Mouse (Mus musculus) forebrain, embryonic 10.5 days (tissue): ENCODE data around the gene Tbc1d14. TPM values are rescaled to one million over a fixed set of nuclear protein-coding genes. Genes with fewer than 3 reads are reported as not detected.

Source experiments
- DNase-seq: peaks from one replicate; pipeline ENCODE4 v3.0.0-alpha.2; 2017; ENCODE audit warnings: low spot score; ENCODE audit errors: extremely low spot score
- H3K27ac ChIP-seq: fragments of 300-500 bp; sonication (generic); 2 replicates; pipeline ENCODE4 v1.5.1; 2016; ENCODE audit warnings: mild to moderate bottlenecking
- H3K27me3 ChIP-seq: fragments of 300-500 bp; sonication (generic); 2 replicates; pipeline ENCODE4 v1.6.1; 2016; ENCODE audit warnings: mild to moderate bottlenecking; ENCODE audit not compliant: poor library complexity, severe bottlenecking
- H3K36me3 ChIP-seq: fragments of 300-500 bp; sonication (generic); replicated peaks from 2 replicates; pipeline ENCODE4 v1.6.1; 2016; ENCODE audit warnings: mild to moderate bottlenecking, moderate library complexity
- H3K4me1 ChIP-seq: fragments of 300-500 bp; sonication (generic); 2 replicates; pipeline ENCODE4 v1.6.1; 2016
- H3K4me3 ChIP-seq: fragments of 300-500 bp; sonication (generic); 2 replicates; pipeline ENCODE4 v1.5.1; 2016; ENCODE audit warnings: mild to moderate bottlenecking, moderate library complexity
- H3K9me3 ChIP-seq: fragments of 300-500 bp; sonication (generic); 2 replicates; pipeline ENCODE4 v1.6.1; 2016; ENCODE audit warnings: mild to moderate bottlenecking, moderate library complexity
- WGBS: fragments of 180-500 bp; shearing (Covaris S2); methylation state at CpG from one replicate; pipeline ENCODE4 v1.1.7; 2016; 5-methylcytosine and 5-hydroxymethylcytosine counted together
- polyA plus RNA-seq: library from polyadenylated mRNA; unstranded; fragments of >200 nt; fragmentation: Nextera tagmentation; extraction: Ambion mirVana; gene quantifications from 2 replicates; pipeline ENCODE4 v1.2.1, GENCODE M21; 2016

The Tbc1d14 gene
- polyA plus RNA-seq, 1 experiment from 2014 or later: 38.9 TPM

DNA sequence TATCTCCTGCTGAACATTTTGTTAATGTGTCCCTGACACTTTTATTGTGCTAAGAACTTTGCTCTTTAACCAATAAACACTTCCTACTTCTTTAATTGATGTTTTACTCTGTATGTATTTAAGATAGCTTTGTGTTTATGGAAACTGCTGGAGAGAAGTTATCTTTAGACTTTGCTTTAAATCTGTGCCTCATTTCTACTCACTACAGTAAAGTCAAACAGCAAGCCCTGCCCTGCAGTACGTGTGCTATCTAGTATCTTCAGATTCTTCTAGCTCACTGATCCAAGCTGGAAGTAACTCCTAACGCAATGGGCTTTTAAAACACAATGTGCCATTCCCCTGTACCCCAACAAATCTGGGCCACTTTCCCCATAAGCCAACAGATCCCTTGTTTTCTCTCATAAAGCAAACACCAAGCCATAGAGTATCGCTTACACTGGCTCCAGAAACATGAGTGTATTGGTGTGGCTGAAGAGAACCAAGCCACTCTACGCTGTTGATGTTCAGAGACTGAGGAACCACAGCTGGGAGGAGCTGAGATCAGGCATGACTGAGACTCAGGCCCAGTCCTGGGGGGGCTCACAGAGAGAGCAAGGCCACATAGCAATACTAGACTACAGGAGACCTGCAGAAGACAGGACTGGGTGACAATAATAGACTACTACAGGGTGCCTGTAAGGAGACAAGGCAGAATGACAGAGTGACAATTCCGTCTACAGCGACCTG, 33.4 kb downstream of the Tbc1d14 start:
- Histone ChIP-seq H3K4me3 (no peak overlapping the region), H3K27ac (no peak overlapping the region), H3K4me1 (peaks cover 12% of the 10 kb centered on the region), H3K36me3 (no peaks in the 10 kb centered on the region), H3K27me3 (no peaks in the 10 kb centered on the region), H3K9me3 (no peaks in the 10 kb centered on the region)
- DNase-seq: no peak
- WGBS: 87% methylated on average over 6 of the region's 6 CpGs

DNA sequence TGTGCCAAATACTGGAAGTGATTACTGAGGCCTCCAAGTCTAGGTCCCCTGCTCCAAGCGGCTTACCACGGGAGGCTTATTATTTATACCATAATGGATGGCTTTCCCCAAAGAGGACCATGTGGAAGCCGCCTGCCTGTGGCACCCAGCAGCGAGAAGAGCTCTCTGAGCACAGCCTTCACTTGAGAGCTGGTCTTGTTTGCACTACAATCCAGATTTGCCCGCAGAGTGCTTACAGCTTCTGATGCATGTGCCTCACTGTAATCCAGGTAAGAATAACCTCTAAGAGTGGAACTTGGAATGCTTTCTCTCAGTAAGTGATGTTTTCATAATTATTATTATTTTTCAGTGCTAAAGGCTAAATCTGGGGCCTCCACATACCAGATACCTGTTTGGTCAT, 34.0 kb downstream of the Tbc1d14 start:
- H3K36me3 ChIP-seq: no peaks in the 10 kb centered on the region
- H3K27ac ChIP-seq: no peak overlapping the region
- no peaks in the 10 kb centered on the region for H3K9me3 ChIP-seq
- WGBS: 83% methylated on average over 5 of the region's 5 CpGs
- H3K27me3 ChIP-seq: no peaks in the 10 kb centered on the region
- H3K4me3 ChIP-seq: no peak overlapping the region
- no peak for DNase-seq
- H3K4me1 ChIP-seq: peaks cover 12% of the 10 kb centered on the region

DNA sequence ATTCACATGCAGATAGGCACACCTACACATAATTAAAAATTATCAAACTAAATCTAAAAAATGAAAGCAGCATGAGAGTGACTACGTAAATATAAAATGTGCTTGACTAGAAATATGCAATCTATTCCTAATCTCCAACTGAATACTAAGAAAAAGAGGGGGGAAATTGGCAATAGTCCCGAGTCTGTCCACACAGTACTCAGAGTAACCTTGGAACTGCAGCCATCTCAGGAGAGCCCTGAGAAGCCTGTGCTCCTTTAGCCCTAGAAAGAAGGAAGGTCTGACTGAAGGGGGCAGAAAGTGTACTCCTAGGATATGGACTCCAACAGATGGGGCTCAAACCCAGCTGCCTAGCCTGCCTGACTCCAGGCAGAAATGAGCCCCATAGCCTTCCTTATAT, 34.5 kb downstream of the Tbc1d14 start:
- no peaks in the 10 kb centered on the region for H3K27me3 ChIP-seq
- 99% methylated on average over 2 of the region's 2 CpGs for WGBS
- H3K9me3 ChIP-seq: no peaks in the 10 kb centered on the region

DNA sequence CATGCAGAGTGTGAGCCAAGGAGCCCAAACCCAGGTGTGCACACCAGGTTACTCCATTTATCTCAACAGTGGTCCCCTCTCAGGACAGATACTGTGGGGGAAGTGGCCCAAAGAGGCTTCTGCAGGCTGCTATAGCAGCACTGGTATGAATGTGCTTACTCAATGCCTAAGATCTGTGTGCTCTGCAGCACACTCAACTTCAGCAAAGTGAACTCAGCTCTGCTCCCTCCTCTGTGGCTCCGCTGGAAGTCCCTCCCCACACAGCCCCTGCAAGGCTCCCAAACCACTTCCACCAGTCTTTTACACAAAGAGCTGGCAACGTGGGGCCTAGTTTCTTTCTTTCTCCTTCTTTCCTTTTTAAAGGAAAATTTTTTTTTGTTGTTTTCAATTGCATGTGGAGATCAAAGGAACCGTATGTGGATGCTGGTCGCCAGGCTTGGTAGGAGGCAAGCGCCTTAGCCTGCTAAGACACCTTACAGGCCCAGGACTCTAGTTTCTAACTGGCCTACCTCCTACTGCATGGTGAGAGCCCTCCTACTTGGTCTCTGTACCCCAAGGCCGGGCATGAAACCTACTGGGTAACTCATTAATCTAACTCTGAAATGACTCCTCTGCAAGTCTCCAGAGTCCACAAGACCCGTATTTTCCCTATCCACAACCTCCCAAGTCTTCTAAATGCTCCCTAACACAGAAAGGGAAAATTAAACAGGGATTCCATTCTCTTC, 35.3 kb downstream of the Tbc1d14 start:
- WGBS: 53% methylated on average over 7 of the region's 7 CpGs
- Histone ChIP-seq H3K27me3 (no peaks in the 10 kb centered on the region), H3K27ac (peak overlapping the region; percentile 49; the same call in 1 of the 2 replicates), H3K4me3 (no peak overlapping the region), H3K9me3 (no peaks in the 10 kb centered on the region), H3K36me3 (no peaks in the 10 kb centered on the region), H3K4me1 (peaks cover 9% of the 10 kb centered on the region)
- no peak for DNase-seq

More for the DNA sequence above, 34.5 kb downstream of the Tbc1d14 start:
- Histone ChIP-seq H3K4me1 (peaks cover 9% of the 10 kb centered on the region), H3K4me3 (no peak overlapping the region), H3K36me3 (no peaks in the 10 kb centered on the region), H3K27ac (no peak overlapping the region)
- no peak for DNase-seq

DNA sequence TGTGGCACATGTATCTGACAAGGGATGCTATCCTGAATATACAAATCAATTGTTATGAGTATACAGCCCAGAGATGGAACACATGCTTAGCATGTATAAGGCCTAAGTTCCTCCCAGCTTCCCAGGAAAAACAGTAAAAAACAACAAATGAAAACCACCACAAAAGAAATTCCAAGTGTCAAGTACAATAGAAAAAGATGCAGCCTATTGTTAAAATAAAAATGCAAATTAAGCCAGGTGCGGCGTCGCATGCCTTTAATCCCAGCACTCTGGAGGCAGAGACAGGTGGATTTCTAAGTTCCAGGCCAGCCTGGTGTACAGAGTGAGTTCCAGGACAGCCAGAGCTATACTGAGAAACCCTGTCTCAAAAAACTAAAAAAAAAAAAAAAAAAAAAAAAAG, 36.2 kb downstream of the Tbc1d14 start:
- Histone ChIP-seq H3K4me1 (peaks cover 9% of the 10 kb centered on the region), H3K27ac (no peak overlapping the region), H3K9me3 (no peaks in the 10 kb centered on the region), H3K27me3 (no peaks in the 10 kb centered on the region), H3K4me3 (no peak overlapping the region), H3K36me3 (no peaks in the 10 kb centered on the region)
- WGBS: 74% methylated on average over 3 of the region's 3 CpGs
- no peak for DNase-seq

DNA sequence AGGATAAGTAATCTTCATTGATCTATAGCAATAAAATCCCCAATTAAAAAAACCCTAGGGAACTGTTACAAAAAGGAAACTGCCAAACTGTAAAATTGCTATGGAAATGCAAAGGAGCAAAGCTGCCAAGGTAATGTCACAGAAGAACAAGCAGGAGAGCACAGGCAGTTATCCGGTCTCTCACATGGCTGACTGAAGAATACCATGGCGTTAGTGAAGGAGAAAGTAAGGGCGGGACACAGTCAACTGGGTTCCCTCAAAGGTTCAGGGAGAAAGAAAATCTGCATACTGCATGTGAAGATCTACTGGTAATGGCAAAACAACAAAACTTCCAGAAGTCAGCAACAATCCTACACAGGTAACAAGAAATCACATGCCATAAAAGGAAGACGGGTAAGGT, 36.8 kb downstream of the Tbc1d14 start:
- Histone ChIP-seq H3K27ac (no peak overlapping the region), H3K27me3 (no peaks in the 10 kb centered on the region), H3K4me3 (no peak overlapping the region), H3K9me3 (no peaks in the 10 kb centered on the region), H3K36me3 (no peaks in the 10 kb centered on the region), H3K4me1 (peaks cover 9% of the 10 kb centered on the region)
- 82% methylated on average over 4 of the region's 4 CpGs for WGBS
- DNase-seq: no peak

DNA sequence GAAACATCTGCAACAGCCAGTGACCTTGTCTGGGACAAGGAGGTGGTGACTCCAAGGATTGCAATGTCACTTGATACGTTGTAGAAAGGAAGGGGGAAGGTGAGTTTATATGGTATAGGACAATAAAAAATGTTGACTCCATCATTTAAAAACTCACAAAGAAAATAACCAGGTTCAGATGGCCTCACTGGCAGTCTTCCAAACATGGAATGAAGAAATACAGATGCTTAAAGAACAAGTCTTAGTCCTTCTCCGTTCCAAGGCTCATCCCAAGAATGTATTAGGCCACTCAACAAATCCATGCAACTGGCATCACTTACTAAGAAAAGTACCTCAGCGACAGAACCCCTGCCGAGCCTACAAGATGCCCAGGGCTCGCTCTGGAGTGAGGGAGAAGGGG, 38.6 kb downstream of the Tbc1d14 start:
- peaks cover 10% of the 10 kb centered on the region for H3K4me1 ChIP-seq
- H3K4me3 ChIP-seq: no peak overlapping the region
- no peaks in the 10 kb centered on the region for H3K27me3 ChIP-seq
- WGBS: 86% methylated on average over 5 of the region's 5 CpGs
- H3K36me3 ChIP-seq: no peaks in the 10 kb centered on the region
- H3K27ac ChIP-seq: no peak overlapping the region
- no peak for DNase-seq
- no peaks in the 10 kb centered on the region for H3K9me3 ChIP-seq

DNA sequence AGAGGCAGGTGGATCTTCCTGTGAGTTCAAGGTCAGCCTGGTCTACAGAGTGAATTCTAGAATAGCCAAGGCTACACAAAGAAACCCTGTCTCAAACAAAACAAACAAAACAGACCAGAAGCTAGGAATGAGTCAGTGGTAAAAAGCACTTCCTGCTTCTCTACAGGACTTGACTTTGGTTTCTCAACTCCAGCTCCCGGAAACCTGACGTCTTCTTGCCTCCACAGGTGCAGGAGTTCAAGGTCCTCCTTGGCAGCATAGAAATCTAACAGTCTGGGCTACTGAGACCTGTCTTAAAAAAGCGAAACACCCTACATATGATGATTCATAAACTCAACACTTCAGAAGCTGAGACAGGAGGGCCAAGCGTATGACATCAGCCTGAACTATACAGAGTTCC, 39.2 kb downstream of the Tbc1d14 start:
- Histone ChIP-seq H3K27me3 (no peaks in the 10 kb centered on the region), H3K27ac (no peak overlapping the region), H3K36me3 (no peaks in the 10 kb centered on the region), H3K4me1 (peaks cover 16% of the 10 kb centered on the region), H3K4me3 (no peak overlapping the region), H3K9me3 (no peaks in the 10 kb centered on the region)
- no peak for DNase-seq
- WGBS: 90% methylated on average over 4 of the region's 4 CpGs

DNA sequence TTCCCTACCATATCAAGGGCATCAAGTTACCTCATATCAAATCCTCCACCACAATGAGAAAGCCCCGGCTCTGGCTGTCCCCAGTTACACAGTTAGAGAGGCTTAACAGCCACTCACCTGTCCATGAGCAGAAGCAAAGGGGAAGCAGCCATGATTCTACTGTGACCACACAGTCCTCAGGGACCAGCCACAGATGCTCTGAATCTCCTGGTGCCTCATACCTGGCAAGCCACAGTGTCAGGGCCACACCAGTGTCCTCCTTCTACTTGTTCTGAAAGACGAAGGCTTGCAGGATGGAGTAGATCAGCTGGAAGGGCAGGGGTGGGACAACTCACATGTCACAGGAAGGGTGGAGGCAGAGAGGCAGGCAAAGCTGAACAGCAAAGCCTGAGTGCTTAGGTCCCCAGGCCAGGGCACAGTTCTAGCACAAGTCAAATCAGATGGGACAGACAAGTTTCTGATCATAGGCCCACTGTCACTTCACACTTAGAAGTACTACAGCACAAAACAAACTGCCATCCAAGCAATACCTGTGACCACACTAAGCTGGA, 39.9 kb downstream of the Tbc1d14 start:
- WGBS: 78% methylated on average over 2 of the region's 2 CpGs
- Histone ChIP-seq H3K4me1 (peaks cover 18% of the 10 kb centered on the region), H3K4me3 (no peak overlapping the region), H3K27me3 (no peaks in the 10 kb centered on the region), H3K27ac (no peak overlapping the region), H3K36me3 (no peaks in the 10 kb centered on the region), H3K9me3 (no peaks in the 10 kb centered on the region)
- no peak for DNase-seq

DNA sequence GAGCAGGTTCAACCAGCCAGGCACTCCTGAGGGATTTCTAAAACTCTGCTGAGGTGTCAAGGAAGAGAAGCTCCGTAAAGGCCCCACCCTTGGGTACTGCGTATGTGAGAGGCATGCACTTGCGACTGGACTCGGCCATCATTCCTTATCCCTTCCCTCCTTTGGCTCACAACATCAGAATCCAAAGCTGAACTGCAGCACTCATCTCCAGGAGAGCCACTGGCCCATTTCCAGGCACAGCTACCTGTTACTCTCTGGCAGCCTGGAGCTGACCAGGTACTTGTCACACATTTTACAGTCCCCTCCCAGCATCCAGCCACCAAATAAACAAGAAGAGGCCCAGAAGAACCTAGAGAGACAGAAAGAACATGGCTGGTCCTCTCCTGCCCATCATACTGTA, 40.7 kb downstream of the Tbc1d14 start:
- H3K27me3 ChIP-seq: no peaks in the 10 kb centered on the region
- no peaks in the 10 kb centered on the region for H3K36me3 ChIP-seq
- no peak overlapping the region for H3K27ac ChIP-seq
- no peak overlapping the region for H3K4me3 ChIP-seq
- H3K4me1 ChIP-seq: peaks cover 12% of the 10 kb centered on the region
- H3K9me3 ChIP-seq: no peaks in the 10 kb centered on the region
- DNase-seq: no peak
- WGBS: 94% methylated on average over 4 of the region's 4 CpGs

DNA sequence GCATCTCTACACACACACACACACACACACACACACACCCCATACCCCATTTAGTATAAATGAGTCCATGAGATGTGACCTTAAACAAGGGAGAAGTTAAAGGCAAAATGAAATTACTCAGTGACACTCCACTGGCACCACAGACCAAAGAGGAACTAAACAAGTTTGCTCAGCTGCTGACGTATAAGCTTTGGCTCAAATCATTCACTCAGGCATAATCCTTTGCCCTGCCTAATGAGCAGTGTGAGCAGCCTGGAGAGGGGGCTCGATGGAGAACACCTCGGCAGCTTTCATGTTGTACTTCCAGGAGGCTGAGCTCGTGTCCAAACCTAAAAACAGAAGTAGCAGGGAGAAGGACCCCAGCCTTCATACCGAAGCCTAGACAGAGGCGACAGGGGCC, 43.8 kb downstream of the Tbc1d14 start:
- 62% methylated on average over 6 of the region's 6 CpGs for WGBS
- Histone ChIP-seq H3K36me3 (no peaks in the 10 kb centered on the region), H3K27me3 (no peaks in the 10 kb centered on the region), H3K27ac (no peak overlapping the region), H3K4me1 (peaks cover 12% of the 10 kb centered on the region), H3K9me3 (no peaks in the 10 kb centered on the region), H3K4me3 (no peak overlapping the region)
- no peak for DNase-seq

DNA sequence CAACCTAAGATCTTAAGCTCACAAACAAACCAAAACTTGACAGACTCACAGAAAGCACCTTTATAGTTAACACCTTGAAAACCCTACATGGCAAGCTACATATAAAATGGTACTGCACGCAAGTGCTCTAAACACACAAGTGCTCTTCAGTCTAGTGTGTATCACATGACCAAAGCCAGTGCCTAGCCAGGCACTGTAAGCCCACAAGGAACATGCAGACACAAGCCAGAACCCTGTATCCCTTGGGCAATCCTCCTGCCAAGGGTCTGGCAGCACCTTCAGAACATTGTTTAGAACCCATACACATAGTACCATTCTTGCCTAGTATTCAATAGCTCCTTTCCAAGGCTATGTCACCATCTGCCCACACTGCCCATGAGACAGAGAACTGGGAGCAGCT, 48.3 kb downstream of the Tbc1d14 start:
- 95% methylated on average over 1 of the region's 1 CpGs for WGBS
- no peaks in the 10 kb centered on the region for H3K27me3 ChIP-seq
- H3K9me3 ChIP-seq: no peaks in the 10 kb centered on the region
- no peak for DNase-seq
- H3K4me3 ChIP-seq: no peak overlapping the region
- no peak overlapping the region for H3K27ac ChIP-seq
- H3K36me3 ChIP-seq: no peaks in the 10 kb centered on the region
- H3K4me1 ChIP-seq: peaks cover 12% of the 10 kb centered on the region

DNA sequence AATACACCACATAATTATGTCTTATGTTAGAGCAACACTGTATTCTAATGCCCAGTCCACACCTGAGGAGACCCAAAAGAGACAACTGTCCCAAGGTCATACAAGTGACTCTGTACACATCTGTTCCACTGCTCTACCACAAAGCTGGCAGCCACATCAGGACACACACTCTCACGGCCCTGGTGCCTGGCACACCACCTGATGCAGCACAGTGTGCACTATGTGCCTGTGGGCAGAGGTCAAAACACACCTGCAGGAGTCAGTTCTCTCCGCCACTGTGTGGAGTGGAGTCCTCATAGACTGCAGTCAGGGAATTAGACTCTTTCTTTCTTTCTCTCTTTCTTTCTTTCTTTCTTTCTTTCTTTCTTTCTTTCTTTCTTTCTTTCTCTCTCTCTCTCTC, 52.1 kb downstream of the Tbc1d14 start:
- H3K4me1 ChIP-seq: 0 out of 2 replicates have a peak, but pooled peaks cover 3% of the 10 kb centered on the region
- 88% methylated on average over 2 of the region's 2 CpGs for WGBS

More for the DNA sequence above, 52.1 kb downstream of the Tbc1d14 start:
- no peak for DNase-seq
- Histone ChIP-seq H3K27me3 (no peaks in the 10 kb centered on the region), H3K4me3 (no peak overlapping the region), H3K27ac (no peak overlapping the region), H3K9me3 (no peaks in the 10 kb centered on the region), H3K36me3 (no peaks in the 10 kb centered on the region)
